Mouse (Mus musculus) olfactory bulb, adult 2 months (tissue): ENCODE measurements at regions not wholly inside any gene's neighbourhood (a gene's known extent, or its start where the extent isn't known, plus 50 kb on each side); places are given as distances from the start of the nearest gene placed in this dataset.

ENCODE experiments used
- H3K27ac ChIP-seq: fragments of 200-500 bp; 2 replicates; pipeline ENCODE4 v1.5.1; 2012; ENCODE audit warnings: low read depth, low read length; ENCODE audit not compliant: insufficient read depth
- H3K4me1 ChIP-seq: fragments of 200-500 bp; 2 replicates; pipeline ENCODE4 v1.6.1; 2012; ENCODE audit warnings: low read length; ENCODE audit not compliant: control insufficient read depth, insufficient read depth
- H3K4me3 ChIP-seq: fragments of 200-500 bp; 2 replicates; pipeline ENCODE4 v1.5.1; 2012; ENCODE audit warnings: mild to moderate bottlenecking, low read depth, low read length, moderate library complexity; ENCODE audit not compliant: insufficient read depth
- CTCF ChIP-seq: fragments of 200-500 bp; IDR thresholded peaks from 2 replicates; pipeline ENCODE4 v1.5.1; 2012; ENCODE audit warnings: low read depth, mild to moderate bottlenecking, low read length, moderate library complexity; ENCODE audit not compliant: insufficient read depth
- POLR2A ChIP-seq: fragments of 200-500 bp; IDR thresholded peaks from 2 replicates; pipeline ENCODE4 v1.6.1; 2012; ENCODE audit warnings: mild to moderate bottlenecking, low read depth, low read length, moderate library complexity; ENCODE audit not compliant: insufficient read depth
- WGBS: fragments of 180-500 bp; shearing (Covaris S2); methylation state at CpG from one replicate; pipeline ENCODE4 v1.1.7; 2018; 5-methylcytosine and 5-hydroxymethylcytosine counted together

- no peak overlapping the region for H3K4me3 ChIP-seq
- no peak overlapping the region for H3K27ac ChIP-seq
- 46% methylated on average over 9 of the region's 9 CpGs for WGBS
- TF ChIP-seq CTCF, result no peak
- no peak for TF ChIP-seq POLR2A
- no peaks in the 10 kb centered on the region for H3K4me1 ChIP-seq
Observed at GRCm38 (mm10) chr6:17214774-17215173, 66.2 kb upstream of the Cav2 start.

DNA sequence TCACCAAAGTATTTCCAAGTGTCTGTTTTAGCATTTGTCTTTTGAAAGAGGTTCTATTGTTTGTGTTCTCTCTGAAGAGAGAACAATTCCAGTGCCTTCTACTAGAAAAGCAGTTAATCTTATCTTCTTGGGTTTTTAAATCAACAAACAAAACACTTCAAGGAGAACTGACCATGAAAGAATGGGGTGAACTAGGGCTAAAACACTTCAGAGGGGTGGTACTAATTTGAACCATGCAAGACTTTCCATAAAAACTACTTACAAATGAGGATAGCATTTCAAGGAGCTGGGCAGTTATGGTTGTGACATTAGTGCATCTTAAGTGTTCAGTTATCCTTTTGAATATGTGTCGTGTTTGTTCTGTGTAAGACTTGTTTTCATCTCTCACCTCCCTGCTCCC lies 64.5 kb upstream of the Cav2 start:
- Histone ChIP-seq H3K4me3 (no peak overlapping the region), H3K27ac (no peak overlapping the region), H3K4me1 (no peaks in the 10 kb centered on the region)
- TF ChIP-seq POLR2A (no peak), CTCF (no peak)
- WGBS, result 85% methylated on average over 1 of the region's 1 CpGs

DNA sequence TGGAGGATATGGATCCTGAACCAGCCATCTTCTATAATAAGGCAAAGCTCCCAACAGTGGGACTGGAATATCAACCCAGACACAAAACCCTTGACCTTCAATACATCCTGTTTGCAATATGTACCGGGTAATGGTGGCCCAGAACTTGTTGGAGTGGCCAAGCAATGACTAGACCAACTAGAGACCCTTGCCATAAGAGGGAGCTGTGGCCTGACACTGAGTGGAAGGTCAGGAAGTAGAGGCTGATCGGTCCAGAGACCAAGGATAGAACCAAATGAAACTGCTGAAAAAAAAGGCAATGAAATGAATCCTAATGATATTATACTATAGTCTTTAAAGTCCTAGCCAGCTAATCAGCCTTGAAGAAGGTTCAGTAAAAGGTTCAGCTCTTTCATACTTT lies 57.2 kb upstream of the Cav2 start:
- WGBS, result 80% methylated on average over 2 of the region's 2 CpGs
- no peak overlapping the region for H3K4me3 ChIP-seq
- no peak overlapping the region for H3K27ac ChIP-seq
- no peaks in the 10 kb centered on the region for H3K4me1 ChIP-seq
- TF ChIP-seq CTCF, result no peak
- TF ChIP-seq POLR2A, result no peak

GRCm38 (mm10) chr6:17224852-17225251 lies 56.1 kb upstream of the Cav2 start:
- no peak for TF ChIP-seq CTCF
- no peak overlapping the region for H3K4me3 ChIP-seq
- H3K27ac ChIP-seq, result no peak overlapping the region
- no peaks in the 10 kb centered on the region for H3K4me1 ChIP-seq
- 46% methylated on average over 5 of the region's 5 CpGs for WGBS

GRCm38 (mm10) chr6:17226483-17226882 lies 54.5 kb upstream of the Cav2 start:
- H3K4me1 ChIP-seq, result no peaks in the 10 kb centered on the region
- no peak for TF ChIP-seq CTCF
- TF ChIP-seq POLR2A, result no peak
- no peak overlapping the region for H3K4me3 ChIP-seq
- 93% methylated on average over 6 of the region's 6 CpGs for WGBS
- H3K27ac ChIP-seq, result no peak overlapping the region
